Mouse (Mus musculus) right cerebral cortex, postnatal 10 days (tissue): ENCODE data around the gene Prelid3b.

ENCODE experiments used
- DNase-seq, 2 experiments: peaks; one replicate each; pipeline ENCODE4 v3.0.0; 2021; ENCODE audit warnings: low spot score in 2 of 2

Prelid3b gene

DNA sequence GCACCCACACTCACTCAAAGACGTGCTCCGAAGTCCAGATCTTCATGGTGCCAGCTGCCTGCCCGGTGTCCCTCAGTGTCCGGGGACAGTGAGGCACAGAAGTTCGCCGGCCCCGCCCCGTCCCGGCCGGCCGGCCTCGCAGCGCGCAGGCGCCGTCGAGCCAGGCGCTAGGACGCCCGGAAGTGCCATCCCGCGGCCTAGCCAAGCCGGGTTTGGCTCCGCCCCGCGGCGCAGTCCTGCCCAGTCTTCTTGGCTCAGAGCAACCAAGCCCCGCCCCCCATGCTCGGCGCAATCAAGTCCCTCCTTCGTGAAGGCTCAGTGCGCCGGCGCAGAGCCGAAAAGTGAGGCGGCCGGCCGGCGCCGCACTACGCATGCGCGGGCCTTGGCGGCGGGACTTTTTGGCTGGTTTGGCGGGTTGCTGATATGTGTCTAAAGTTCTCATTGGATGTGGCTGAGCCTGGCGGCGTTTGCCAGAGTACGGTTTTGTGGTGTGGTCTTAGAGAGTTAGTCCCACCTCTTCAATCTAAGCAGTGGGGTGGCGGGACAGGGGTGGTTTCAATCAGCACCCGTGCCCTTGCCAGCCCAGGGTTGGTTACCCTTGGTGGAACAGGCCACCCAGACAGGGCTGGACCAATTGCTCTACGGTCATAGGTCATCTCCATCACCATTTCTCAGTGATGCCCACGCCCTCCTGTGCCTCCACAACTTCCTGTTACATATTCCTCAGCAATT, at the start of gene Prelid3b:
TSS of gene Prelid3b (minus strand) at position 264 of the 732 bp plus-strand sequence.
- DNase-seq: peak; percentile 99 to 100

DNA sequence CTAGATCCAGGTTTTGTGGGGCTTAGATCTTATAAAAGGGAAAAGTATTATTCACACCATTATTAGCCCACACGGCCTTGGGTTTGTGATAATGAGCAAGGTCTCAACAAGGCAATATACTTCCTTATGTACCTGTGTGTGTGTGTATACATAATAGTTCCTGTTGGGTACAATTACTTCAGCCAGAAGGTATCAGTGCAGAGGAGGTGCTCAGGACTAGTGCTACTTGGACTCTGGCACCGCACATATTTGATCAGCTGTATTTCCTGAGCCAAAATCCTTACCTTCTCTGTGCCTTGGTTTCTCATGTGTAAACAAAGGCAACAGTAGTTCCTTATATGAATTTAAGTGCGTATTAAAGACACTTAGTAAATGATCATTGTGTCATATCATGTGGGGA, 49.3 kb upstream of the Prelid3b start:
- DNase-seq: no peak

DNA sequence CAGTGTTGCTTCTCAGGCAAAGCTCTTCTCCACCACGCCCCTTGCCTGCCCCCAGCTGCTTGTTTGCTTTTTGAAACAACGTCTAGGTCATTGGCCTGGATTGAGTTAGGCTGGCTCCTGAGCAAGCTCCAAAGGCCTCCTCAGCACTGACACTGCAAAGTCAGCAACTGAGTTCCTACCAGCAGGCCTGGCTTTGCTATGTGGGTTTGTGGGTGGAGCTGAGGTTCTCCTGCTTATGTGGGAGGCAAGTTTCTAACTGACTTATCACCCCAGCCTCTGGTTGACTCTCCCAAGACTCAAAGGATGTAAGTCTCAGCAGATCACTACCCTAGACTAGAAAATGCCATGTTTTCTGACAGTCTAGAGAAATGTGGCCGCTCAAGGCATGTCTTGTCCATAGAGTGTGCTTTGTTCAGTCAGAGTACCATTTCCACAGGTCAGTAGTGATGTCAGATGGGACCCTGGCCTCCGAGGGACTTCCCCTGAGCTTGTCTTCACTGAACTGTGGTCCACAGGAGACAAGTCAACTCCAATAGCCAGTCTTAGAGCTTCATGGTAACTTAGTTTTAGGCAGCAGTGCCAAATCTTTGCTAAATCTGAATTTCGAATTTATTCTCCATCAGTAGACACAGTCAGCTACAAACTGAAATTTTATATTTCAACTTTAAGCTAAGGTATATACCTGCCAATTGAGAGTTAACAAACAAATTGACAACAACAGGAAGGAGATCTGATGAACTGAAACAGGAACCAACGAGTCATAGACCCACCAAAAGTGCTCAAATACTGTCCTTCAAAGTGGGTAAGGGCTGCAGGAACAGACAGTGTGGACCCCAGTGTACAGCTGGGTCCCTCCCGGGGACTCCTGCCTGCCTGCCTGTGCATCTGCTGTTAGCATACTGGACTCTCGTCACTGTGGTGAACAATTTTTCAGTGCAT, 44.5 kb upstream of the Prelid3b start:
- DNase-seq: no peak

DNA sequence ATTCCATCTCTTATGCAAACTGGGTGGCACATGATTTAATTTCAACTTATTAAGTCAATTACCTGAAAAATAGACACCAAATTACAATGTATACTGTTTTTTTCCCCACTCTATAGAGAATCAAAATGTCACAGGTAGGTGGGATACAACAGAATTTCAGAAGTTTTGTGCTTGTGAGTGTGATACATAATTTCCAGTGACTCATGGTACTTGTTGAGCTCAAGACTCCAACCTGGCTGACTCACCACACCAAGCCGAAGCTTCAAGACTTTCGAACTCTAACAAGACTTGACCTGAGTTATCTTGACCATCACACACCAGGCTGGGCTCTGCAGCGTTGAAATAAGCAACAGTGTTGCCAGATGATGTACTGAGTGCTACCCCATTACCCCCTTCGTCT, 42.0 kb upstream of the Prelid3b start:
- no peak for DNase-seq

DNA sequence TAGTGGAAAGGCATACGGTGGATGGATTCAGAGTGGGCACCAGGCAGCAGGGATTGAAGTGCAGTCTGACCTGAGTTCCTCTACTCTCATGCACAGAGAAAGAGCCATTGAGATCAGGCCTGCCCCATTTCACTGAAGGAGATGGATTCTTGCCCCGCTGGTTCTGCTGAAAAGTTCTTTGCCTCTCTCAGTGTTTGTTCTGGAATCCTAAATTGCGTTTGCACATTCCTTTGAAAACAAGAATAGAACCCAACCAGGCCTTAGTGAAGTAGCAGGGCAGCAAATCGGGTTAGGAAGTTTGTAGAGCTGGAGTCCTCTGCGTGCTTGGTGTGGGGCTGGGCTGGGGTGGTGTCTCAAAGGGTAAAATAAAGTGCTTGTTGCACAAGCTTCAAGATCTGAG, 40.9 kb upstream of the Prelid3b start:
- no peak for DNase-seq

DNA sequence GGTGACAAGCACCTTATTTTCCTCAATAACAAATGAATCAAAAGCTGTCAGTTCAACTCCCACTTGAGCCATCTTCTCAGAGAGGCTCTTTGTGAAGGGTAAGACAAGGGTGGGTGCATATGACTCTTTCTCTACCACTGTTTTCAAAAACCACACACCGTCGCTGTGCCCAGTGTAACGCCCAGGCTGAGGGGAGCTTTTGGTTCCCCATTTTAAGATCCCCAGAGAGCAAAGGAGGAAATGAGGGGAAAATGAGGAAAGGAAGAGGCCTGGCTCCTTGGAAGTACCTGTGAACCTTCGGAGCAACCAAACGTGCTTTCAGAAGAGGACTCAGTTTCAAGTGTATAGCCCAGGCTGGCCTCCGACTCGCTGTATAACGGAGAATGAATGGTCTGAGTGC, 36.9 kb upstream of the Prelid3b start:
- no peak for DNase-seq

DNA sequence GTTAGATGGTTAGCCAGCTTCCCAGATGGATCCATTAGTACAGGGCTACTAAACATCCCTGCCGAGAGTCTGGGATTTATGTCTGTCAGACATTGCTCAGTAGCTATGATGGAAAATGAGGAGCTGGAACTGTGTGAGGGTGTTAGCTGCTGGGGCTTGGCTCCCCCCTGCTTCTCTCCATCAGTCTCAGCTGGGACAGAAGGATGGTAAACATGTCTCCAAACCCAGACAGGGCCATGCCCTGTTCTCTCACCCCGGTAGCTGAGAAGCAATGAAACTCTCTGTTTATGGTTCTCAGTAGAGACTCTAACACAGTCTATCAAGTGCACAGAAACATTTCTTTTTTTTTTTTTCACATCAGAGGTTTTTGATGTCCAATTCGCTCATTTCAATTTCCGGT, 35.1 kb upstream of the Prelid3b start:
- DNase-seq: no peak

DNA sequence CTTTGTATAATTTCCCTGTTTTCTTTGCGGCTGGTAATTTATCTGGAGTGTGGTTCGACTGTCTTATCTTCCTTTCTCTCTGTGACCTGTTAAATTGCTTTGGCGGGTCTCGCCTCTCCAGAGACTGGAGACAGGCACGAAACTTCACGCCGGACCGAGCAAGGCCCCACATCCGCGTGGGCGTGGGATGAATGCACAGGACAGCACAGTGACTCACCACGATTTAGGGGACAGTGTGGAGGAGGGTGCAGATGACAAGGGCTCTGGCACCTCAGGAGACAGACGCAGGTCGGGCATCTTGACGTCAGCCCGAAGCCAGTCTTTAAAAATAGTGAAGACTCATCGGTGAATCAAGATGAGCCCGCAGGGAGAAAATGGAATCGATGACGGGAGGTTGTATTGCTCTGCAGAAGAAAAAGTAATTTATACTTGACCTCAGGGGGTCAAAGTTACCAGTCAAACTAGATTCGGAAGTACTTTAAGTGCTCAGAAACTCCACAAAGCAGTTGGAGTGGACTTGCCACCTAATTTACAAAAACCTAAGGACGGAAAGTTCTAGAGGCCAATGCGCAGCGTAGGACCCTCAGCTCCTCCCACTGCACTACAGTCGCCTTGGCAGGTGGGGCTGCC, 30.1 kb upstream of the Prelid3b start:
- no peak for DNase-seq

DNA sequence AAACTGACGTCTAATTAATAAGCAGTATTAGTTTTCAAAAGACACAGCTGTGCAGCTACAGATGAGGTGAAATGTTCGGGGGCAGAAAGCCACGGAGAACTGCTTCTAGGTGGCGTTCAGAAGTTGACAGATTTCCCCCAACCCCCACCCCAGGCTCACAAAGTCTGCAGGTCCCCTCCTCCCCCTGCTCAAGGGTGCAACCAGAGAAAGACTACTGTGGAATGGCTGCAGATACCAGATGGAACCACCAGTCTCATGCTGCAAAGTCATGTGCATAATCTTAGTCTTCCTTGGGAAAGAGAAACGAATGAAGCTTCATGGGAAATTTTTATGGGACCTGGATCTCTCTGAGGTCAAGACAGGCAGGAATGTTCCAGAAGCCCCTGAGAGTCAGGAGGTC, 29.4 kb upstream of the Prelid3b start:
- DNase-seq: no peak

DNA sequence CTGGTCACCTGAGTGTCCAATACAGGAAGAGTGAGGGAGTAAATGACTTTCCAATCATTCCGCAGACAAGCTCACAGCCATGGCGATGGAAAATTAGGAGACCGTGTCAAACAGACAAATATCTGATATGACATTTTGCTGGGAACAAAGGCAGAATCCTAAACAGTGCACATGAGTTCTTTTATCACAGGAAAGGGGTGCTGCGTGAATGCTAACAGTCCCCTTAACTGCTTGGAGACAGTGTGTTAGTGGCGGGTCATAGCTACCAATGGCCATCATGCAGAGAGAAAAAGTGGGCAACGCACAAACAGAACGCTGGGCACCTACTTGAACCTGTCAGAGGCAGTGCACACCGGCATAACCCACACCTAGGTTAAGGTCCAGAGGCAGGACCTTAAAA, 28.6 kb upstream of the Prelid3b start:
- no peak for DNase-seq

DNA sequence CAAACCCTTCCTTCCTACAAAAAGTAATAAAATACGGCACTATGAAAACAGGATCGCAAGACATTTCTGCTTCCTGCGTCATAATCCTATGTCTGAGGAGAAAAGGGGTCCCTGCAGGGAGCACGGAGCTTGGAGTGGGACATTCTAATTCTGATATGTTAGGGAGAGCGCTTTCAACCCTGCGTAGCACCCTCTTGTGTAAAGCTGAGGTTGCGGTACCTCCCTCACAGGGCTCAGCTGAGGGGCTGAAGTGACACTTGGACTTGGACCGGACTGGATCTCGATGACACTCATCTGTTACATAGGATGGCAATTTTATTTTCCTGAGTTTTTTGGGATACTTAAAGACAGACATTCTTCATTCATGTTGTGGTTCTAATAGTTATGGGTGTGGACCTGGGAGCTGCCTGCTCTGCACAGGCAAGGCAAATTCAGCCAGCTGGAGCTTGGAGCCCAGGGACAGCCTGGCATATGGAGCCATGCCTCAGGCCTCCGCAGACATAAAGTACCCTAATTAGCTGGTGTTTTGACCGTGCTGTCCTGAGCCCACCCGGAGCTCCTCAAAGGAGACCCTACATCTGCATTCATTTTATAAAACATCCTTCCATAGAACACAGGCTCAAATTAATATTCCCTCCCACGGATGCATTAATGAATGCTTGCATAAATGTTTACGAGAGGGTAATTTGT, 28.1 kb upstream of the Prelid3b start:
- no peak for DNase-seq

DNA sequence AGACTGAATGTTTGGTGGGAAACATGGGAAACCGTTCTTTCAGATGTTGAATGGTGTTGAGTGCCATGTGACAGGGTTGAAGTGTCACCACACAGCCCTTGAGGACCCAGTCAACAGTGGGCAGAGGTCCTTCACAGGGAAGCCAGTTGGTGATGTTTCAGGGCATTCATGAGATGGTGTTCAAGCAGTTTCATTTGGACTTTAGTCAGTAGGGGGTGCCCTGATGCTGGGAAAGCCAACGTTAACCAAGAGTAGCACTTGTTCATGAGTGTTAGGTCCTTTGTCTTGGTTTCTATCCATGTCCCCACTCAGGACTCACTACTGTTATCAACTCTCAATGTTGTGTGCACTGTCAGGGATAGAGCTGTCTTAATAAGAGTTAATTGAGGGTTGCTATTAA, 20.0 kb upstream of the Prelid3b start:
- no peak for DNase-seq

DNA sequence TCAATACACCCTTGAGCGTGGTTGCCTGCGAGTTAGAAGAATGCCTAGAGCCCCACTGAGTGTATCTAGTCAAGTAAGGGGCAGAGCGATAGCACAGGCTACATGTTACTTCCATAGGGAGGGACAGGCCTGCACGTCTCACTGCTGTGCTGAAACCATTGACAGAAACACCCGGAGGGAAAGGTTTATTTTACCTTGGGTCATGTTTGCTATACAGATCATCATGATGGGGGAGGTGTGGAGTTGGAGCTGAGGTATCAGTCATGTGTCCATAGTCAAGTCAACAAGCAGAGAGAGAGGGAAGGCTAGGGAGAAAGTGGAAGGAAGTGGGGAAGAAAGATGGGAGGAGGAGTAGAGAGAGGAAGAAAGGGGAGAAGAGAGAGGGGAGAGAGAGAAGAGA, 14.1 kb upstream of the Prelid3b start:
- DNase-seq: no peak

DNA sequence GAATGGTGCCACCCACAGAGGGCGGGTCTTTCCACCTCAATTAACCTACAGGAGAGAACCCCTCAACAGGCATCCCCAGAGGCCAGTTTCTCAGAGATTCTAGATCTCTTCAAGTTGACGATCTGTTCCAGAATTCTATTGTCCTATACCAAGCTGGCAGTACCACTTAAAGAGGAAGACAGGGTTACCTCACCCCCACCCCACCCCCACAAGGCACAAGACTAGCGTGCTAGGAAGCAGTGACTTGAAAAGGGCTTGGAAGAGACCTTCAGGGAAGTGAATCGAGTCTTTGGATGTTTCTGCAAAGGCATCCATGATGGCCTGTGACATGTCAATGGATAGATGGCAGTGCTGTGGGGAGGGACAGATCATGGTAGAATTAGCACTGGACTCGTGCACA, 5.9 kb upstream of the Prelid3b start:
- DNase-seq: no peak

DNA sequence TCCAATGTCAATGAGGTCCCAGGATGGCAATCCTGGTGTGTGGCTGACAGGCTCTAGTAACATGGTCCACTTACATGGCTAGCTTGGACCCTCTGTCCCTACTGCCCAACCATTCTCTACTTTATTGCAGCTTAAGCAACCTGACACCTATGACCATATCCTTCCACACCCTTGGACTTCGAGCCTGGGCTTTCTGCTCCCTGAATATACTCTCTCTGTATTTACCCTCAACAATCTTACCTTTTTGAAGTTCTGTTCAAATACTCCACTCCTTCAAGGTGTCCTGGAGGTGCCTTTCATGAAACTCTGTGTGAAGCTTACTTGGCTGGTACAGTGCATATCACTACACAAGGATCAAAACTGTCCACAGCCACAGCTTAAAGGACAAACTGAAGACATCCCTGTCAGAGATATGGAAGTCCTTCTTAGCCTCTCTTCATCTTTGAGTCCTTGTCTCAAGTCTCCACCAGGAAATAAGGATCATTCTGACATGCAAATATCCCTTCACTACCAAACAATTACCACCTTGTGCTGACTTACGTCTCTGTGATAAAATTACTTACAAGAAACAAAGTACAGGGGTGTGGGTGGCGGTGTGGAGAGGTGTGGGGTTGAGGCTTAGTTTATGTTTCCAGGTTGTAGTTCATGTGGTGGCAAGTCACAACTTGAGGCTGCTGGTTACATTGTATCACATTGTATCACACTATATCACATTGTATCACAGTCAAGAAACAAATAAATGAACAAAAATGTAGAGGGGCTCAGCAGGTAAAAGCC, 4.8 kb upstream of the Prelid3b start:
- no peak for DNase-seq

DNA sequence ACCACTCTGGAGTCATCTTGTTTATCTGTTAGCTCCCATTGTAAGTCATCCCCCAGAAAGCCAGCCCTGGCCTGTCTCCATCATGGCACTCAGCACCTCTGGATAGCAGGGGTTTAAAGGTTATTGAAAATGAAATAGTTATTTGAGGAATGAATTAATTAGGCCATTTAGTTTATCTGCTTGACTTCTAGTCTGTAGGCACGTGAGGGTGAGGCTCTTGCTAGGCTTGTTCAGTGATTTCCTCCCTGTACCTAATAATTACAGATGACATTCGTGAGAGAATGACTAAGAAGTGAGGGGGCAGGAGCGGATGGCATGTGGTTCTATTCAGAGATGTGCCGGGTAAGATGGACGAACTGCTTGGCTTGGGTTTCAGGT, 658 bp upstream of the Prelid3b start:
- DNase-seq: no peak

DNA sequence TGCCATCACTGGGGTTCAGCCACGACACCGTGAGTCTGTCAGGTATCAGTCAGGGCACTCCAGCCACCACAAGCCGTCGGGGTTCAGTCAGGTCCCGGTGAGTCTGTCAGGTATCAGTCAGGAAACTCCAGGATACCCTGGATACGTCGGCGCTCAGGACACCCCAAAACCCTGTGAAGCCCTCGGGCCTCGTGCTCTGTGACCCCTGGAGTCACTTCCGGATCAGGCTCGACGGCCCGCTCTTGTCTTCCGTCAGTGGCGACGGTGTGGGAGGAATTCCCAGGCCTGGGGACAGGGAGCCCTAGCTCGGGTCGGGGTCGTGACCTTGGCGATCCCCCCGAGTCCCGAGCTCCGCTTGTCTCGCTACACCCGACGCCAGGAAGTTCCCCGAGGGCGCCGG, 474 bp downstream of the Prelid3b start:
- DNase-seq: no peak

DNA sequence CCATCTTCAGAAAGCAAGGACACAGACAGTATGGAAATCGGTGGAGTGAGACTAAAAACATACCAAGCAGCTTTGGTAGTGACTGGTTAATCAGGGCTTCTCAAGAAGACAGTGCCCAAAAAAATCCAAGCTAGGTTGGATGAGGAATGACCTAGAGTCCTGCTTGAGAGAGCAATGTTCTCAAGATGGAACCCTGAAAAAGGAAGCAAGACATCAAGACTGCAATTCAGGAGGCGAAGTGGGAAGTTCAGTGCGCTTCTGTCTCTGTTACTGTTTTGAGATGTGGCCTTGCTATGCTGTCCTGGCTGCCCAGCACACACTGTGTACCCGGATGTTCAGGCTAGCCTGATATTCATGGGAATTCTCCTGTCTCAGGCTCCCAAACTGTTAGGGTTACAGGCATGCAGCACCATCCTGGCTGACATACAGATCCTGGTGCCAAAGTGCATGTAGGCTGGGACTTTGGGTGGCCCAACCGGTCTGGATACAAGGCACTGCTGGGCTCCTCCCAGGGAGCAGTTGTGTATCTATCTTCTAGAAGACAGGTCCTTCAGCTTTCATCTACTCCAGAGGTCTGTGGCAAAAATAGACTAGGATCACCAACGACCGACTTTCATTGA, 2.0 kb downstream of the Prelid3b start:
- no peak for DNase-seq

DNA sequence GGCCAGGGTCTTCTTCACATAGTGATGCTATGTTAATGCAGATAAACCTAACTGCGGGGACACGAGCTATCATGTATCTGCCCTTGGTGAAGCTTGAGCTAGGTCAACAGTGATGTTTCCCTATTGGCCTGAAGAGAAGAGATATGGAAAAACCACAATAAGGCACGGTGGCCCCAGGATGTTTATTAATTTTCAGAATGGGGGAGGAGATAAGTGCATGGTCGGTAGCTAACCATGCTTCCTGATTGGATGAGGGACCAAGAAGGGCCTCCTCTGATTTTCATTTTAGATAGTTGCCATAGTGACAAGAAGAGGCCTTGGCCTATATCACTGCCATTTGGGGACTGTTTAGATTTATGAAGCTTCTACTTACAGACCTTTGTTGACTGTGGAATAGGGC, 2.5 kb downstream of the Prelid3b start:
- DNase-seq: no peak

DNA sequence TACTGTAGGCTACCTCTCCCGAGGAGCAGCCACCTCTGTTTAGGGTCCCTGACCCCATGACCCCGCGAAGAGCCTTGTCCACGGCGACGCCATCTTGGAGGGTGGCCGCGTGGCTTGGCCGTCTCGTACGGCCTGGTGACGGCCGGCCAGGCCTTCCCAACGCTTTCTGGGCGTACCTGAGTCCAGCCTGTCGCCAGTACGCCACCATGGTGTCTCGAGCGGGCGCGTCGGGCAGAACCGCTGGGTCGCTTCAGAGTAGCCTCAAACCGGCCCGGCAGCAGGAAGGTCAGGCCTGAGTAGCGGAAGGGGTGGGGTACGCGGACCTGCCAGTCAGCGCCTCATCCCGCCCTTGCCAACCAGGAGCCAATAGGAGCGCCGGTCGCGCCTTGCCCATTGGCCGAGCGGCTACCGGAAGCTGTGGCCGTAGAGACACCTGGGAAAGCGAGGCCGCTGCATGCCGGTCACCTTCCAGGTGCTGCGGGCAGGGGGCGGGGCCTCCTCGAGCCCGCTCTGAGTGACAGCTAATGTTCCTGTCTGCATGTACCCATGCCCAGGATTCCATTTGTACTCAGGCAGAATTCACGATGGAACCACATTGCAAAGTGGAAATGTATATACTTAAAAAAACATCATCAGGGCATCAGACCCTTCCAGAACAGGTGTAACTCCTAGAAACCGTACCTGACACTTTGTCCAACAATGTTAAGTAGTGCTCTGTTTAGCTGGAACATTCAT, 8.9 kb downstream of the Prelid3b start, which contains the start of gene Atp5e:
TSS of gene Atp5e (minus strand) at position 317 of the 735 bp plus-strand sequence.
- peak; percentile 98 to 99 for DNase-seq
